Mouse (Mus musculus): ENCODE data around the gene Tnxb. TPM values are rescaled to one million over a fixed set of nuclear protein-coding genes. Genes with fewer than 3 reads are reported as not detected.

The Tnxb gene
- polyA plus RNA-seq, 1 experiment, result not detected

GRCm38 (mm10) chr17:34744206-34744605 is 73.9 kb downstream of the Tnxb start:
- no peak for TF ChIP-seq GATA1 (IDR thresholded peaks at IDR 0.05; ENCODE audit: low read length)

- TF ChIP-seq GATA1 (IDR thresholded peaks at IDR 0.05; ENCODE audit: low read length), result no peak
Measured at GRCm38 (mm10) chr17:34746531-34746930, 76.2 kb downstream of the Tnxb start.

- TF ChIP-seq GATA1 (IDR thresholded peaks at IDR 0.05; ENCODE audit: low read length), result no peak
Measured at GRCm38 (mm10) chr17:34761471-34761870, 91.1 kb downstream of the Tnxb start.

Other genes starting within 250 kb of the Tnxb start
- gene Btnl4, start 193.2 kb upstream of the Tnxb start, polyA plus RNA-seq (2012), result not detected in 2 replicates
- not detected in 2 replicates for gene Btnl6, start 153.2 kb upstream of the Tnxb start, polyA plus RNA-seq (2012)
- gene Notch4, start 106.3 kb upstream of the Tnxb start, polyA plus RNA-seq (2012), result 0.78 and 0.90 TPM in 2 replicates
- gene Gpsm3, start 80.7 kb upstream of the Tnxb start, polyA plus RNA-seq (2012), result 297 and 335 TPM in 2 replicates
- gene Pbx2, start 79.3 kb upstream of the Tnxb start, polyA plus RNA-seq (2012), result 127 and 177 TPM in 2 replicates
- 4.7 and 5.9 TPM in 2 replicates for gene Ager, start 72.7 kb upstream of the Tnxb start, polyA plus RNA-seq (2012)
- 67.6 and 71.2 TPM in 2 replicates for gene Rnf5, start 66.8 kb upstream of the Tnxb start, polyA plus RNA-seq (2012)
- gene Agpat1, start 66.3 kb upstream of the Tnxb start, polyA plus RNA-seq (2012), result 137 and 143 TPM in 2 replicates
- 1.1 and 1.4 TPM in 2 replicates for gene Egfl8, start 54.6 kb upstream of the Tnxb start, polyA plus RNA-seq (2012)
- 28.0 and 46.7 TPM in 2 replicates for gene Ppt2, start 42.0 kb upstream of the Tnxb start, polyA plus RNA-seq (2012)
- 0.04 TPM in 1 of 2 replicates, not detected in the other for gene Prrt1, start 41.0 kb upstream of the Tnxb start, polyA plus RNA-seq (2012)
- gene Fkbpl, start 25.8 kb upstream of the Tnxb start, polyA plus RNA-seq (2012), result 7.1 and 7.5 TPM in 2 replicates
- 130 TPM in 2 replicates for gene Atf6b, start 23.4 kb upstream of the Tnxb start, polyA plus RNA-seq (2012)
- not detected in 2 replicates for gene C4b, start 73.3 kb downstream of the Tnxb start, polyA plus RNA-seq (2012)
- not detected in 2 replicates for gene Cyp21a1, start 134.0 kb downstream of the Tnxb start, polyA plus RNA-seq (2012)
- gene Stk19, start 166.4 kb downstream of the Tnxb start, polyA plus RNA-seq (2012), result 52.4 and 52.9 TPM in 2 replicates
- 47.6 and 78.7 TPM in 2 replicates for gene Dxo, start 166.5 kb downstream of the Tnxb start, polyA plus RNA-seq (2012)
- 62.2 and 65.4 TPM in 2 replicates for gene Skiv2l, start 179.7 kb downstream of the Tnxb start, polyA plus RNA-seq (2012)
- gene Nelfe, start 179.9 kb downstream of the Tnxb start, polyA plus RNA-seq (2012), result 375 and 385 TPM in 2 replicates
- gene Cfb, start 192.0 kb downstream of the Tnxb start, polyA plus RNA-seq (2012), result not detected in 2 replicates
- 24.4 and 27.6 TPM in 2 replicates for gene Zbtb12, start 208.9 kb downstream of the Tnxb start, polyA plus RNA-seq (2012)
- gene Gm20547, start 211.5 kb downstream of the Tnxb start, polyA plus RNA-seq (2012), result not detected in 2 replicates
- 0.49 and 1.3 TPM in 2 replicates for gene C2, start 227.7 kb downstream of the Tnxb start, polyA plus RNA-seq (2012)
- 352 and 449 TPM in 2 replicates for gene Ehmt2, start 227.9 kb downstream of the Tnxb start, polyA plus RNA-seq (2012)
- not detected in 2 replicates for gene Slc44a4, start 243.9 kb downstream of the Tnxb start, polyA plus RNA-seq (2012)

Data from G1E-ER4 (cell line).